Mouse (Mus musculus) forebrain, embryonic 11.5 days (tissue): ENCODE results near the gene Itpr1. TPM values are rescaled to one million over a fixed set of nuclear protein-coding genes. Genes with fewer than 3 reads are reported as not detected.

ENCODE experiments used
- ATAC-seq: fragments of 200-750 bp; cut with Nextera tagmentation; replicated peaks from 2 replicates; pipeline ENCODE4 v1.8.0; 2017; ENCODE audit warnings: moderate TSS enrichment; ENCODE audit not compliant: low FRiP score
- DNase-seq: peaks from one replicate; pipeline ENCODE4 v3.0.0-alpha.2; 2017; ENCODE audit warnings: low spot score
- H3K27ac ChIP-seq: fragments of 300-500 bp; sonication (generic); 2 replicates; pipeline ENCODE4 v1.5.1; 2014; ENCODE audit warnings: low read depth, low read length
- H3K27me3 ChIP-seq: fragments of 300-500 bp; sonication (generic); 2 replicates; pipeline ENCODE4 v1.6.1; 2014; ENCODE audit warnings: mild to moderate bottlenecking, low read length, mixed read lengths; ENCODE audit not compliant: control insufficient read depth, insufficient read depth
- H3K36me3 ChIP-seq: fragments of 300-500 bp; sonication (generic); 2 replicates; pipeline ENCODE4 v1.6.1; 2014; ENCODE audit warnings: mild to moderate bottlenecking, low read length, moderate library complexity, mixed read lengths; ENCODE audit not compliant: control insufficient read depth, insufficient read depth
- H3K4me1 ChIP-seq: fragments of 300-500 bp; sonication (generic); replicated peaks from 2 replicates; pipeline ENCODE4 v1.6.1; 2014; ENCODE audit warnings: low read length, mixed read lengths; ENCODE audit not compliant: control insufficient read depth, insufficient read depth
- H3K4me2 ChIP-seq: fragments of 300-500 bp; sonication (generic); 2 replicates; pipeline ENCODE4 v1.6.1; 2014; ENCODE audit warnings: low read depth, mild to moderate bottlenecking, low read length, moderate library complexity, mixed read lengths; ENCODE audit not compliant: severe bottlenecking
- H3K4me3 ChIP-seq: fragments of 300-500 bp; sonication (generic); 2 replicates; pipeline ENCODE4 v1.5.1; 2014; ENCODE audit warnings: low read depth, low read length
- H3K9ac ChIP-seq: fragments of 300-500 bp; sonication (generic); 2 replicates; pipeline ENCODE4 v1.6.1; 2014; ENCODE audit warnings: low read length
- H3K9me3 ChIP-seq: fragments of 300-500 bp; sonication (generic); 2 replicates; pipeline ENCODE4 v1.6.1; 2016; ENCODE audit warnings: low read length, mixed read lengths; ENCODE audit not compliant: control insufficient read depth
- WGBS: fragments of 180-500 bp; shearing (Covaris S2); extraction: QIAGEN DNeasy Blood & Tissue Kit; methylation state at CpG from one replicate; pipeline ENCODE4 v1.1.7; 2014; 5-methylcytosine and 5-hydroxymethylcytosine counted together
- polyA plus RNA-seq: library from polyadenylated mRNA; unstranded; fragments of >200 nt; fragmentation: Nextera tagmentation; extraction: Ambion mirVana; gene quantifications from 2 replicates; pipeline ENCODE4 v1.2.1, GENCODE M21; 2014

Itpr1 gene
- polyA plus RNA-seq, 1 experiment from 2014 or later, result 8.1 TPM

DNA sequence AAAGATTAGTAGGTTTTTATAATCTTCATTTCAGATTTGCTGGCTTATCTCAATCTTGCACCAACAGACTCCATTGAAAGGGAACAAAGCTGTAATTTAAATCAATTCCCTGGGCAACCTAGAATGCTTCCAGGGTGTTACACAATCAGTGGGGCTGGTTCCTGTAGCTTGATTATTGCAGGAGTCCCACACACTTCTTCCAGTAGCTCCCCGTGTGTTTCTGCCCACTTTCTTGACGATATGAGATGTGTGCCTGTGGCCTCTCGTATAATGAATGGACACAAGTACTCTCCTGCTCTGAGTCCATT is 37.0 kb downstream of the Itpr1 start:
- H3K27ac ChIP-seq, result no peak overlapping the region
- 37% methylated on average over 3 of the region's 3 CpGs for WGBS
- ATAC-seq, result 0 out of 2 replicates have a peak, but pooled peaks have one; percentile 12

DNA sequence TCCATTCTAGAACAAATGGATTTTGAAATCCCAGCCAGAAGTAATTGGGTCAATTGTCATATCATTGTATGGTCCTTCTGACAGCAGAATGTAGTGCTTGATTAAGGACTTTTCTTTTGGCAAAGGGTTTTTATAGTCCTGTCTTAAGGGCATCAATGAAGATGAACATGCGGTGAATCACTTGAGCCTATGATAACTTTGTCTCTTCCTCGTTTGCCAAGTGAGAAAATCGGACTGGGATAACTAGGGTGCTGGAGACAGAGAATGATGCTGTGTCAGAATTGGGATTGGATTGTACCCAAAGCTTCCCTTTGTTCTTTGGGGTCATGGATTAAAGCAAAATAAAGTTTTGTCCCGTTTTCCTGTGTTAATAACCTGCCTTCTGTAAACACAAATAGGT is 37.5 kb downstream of the Itpr1 start:
- DNase-seq, result no peak
- no peak overlapping the region for H3K4me2 ChIP-seq
- no peaks in the 10 kb centered on the region; the same call in 1 of the 2 replicates for H3K4me1 ChIP-seq
- no peak overlapping the region for H3K27ac ChIP-seq
- no peak overlapping the region for H3K4me3 ChIP-seq
- WGBS, result 68% methylated on average over 4 of the region's 4 CpGs
- no peak for ATAC-seq
- no peaks in the 10 kb centered on the region for H3K27me3 ChIP-seq
- H3K9me3 ChIP-seq, result no peaks in the 10 kb centered on the region
- H3K9ac ChIP-seq, result no peak overlapping the region
- H3K36me3 ChIP-seq, result no peaks in the 10 kb centered on the region

More for the DNA sequence above, 37.0 kb downstream of the Itpr1 start:
- Histone ChIP-seq H3K9ac (no peak overlapping the region), H3K36me3 (no peaks in the 10 kb centered on the region), H3K9me3 (no peaks in the 10 kb centered on the region), H3K4me3 (no peak overlapping the region), H3K4me2 (no peak overlapping the region), H3K4me1 (no peaks in the 10 kb centered on the region; the same call in 1 of the 2 replicates), H3K27me3 (no peaks in the 10 kb centered on the region)
- no peak for DNase-seq

DNA sequence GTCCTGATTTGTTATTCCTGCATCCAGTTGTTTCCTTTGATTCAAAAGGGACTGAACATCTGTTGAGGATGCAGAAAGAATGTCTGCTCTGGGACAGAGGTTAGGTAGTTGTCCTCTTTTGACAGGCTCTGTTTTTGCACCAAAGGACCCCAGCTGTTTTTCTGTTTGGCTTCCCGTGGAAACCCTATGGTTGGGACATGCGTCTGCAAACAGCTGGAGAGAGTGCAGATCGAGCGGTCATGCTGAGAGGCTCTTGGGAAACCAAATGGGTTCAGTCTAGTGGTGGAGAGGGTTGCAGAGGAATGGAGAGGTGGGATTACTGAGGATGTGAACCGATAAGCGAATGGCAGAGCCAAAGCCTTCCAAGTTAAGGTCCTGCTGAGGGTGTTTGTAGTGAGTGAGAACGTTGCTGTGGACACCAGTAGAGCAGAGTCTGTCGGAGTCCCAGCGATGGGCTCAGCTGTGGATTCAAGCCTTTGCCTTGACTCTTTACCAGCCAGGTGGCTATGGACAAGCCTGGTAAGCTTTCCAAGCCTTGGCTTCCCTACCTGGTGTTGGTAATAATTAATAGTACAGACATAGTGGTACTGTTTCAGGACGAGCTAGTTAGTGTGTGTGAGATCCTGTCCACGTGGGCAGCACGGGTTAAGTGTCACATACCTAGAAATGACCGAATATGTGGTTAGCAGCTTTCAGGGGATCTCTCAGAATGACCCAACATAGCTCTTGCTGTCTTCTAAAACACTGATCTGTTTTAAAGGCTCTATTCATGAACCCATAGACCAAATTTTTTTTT is 39.9 kb downstream of the Itpr1 start:
- 84% methylated on average over 13 of the region's 13 CpGs for whole genome bisulfite sequencing
- Histone ChIP-seq H3K4me1 (no peaks in the 10 kb centered on the region; the same call in 1 of the 2 replicates), H3K9ac (no peak overlapping the region)

DNA sequence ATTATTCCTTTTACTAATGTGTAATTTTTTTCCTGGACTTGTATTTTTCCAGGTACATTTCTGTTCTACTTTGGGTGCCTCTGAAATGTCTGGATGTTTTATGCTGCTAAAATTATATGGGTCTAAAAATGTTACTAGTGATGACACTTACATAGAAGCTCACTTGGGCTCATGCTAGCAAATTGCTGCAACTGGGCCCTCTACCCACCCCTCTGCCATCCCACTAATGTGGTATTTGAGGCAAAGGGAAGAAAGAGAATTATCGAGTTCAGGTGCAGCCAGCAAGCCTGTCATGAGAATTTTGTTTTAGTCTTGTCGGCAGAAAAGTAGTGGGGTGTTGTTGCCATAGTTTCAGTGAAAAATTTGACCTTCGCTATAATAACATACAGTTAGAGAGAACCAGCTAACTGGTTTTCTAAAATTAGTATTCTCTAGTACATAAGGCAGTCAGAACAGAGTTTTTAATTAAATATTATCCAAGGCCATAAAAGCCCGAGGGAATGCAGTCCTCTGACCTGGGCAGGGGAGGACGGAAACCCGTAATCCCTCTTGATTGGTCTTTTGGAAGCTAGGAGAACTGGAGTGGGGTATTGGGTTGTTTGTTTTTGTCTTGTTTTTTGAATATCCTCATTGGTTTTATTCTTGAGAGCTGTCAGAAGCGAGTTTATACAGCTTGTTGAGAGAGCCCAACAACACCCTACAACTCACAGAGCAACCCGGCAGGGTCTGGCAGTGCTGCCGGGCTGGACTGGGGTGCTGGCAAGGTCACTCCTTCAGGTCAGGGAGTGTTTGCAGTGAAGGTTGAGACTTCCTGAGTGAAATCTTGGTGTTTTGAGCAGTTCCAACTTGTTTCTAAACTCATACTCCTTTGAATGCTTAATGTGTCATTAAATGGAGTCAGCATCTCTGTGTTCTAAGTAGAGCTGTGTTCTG is 41.5 kb downstream of the Itpr1 start:
- no peaks in the 10 kb centered on the region for H3K4me1 ChIP-seq
- WGBS, result 75% methylated on average over 9 of the region's 9 CpGs
- no peak overlapping the region for H3K4me3 ChIP-seq
- H3K36me3 ChIP-seq, result no peaks in the 10 kb centered on the region
- DNase-seq (no peak), ATAC-seq (no peak)
- H3K27ac ChIP-seq, result no peak overlapping the region
- no peaks in the 10 kb centered on the region for H3K9me3 ChIP-seq
- no peak overlapping the region for H3K4me2 ChIP-seq
- no peak overlapping the region for H3K9ac ChIP-seq
- no peaks in the 10 kb centered on the region for H3K27me3 ChIP-seq

More for the DNA sequence above, 39.9 kb downstream of the Itpr1 start:
- no peaks in the 10 kb centered on the region for H3K27me3 ChIP-seq
- H3K4me2 ChIP-seq, result no peak overlapping the region
- H3K27ac ChIP-seq, result no peak overlapping the region
- ATAC-seq, result no peak
- no peak for DNase-seq
- H3K4me3 ChIP-seq, result no peak overlapping the region
- H3K36me3 ChIP-seq, result no peaks in the 10 kb centered on the region
- no peaks in the 10 kb centered on the region for H3K9me3 ChIP-seq

DNA sequence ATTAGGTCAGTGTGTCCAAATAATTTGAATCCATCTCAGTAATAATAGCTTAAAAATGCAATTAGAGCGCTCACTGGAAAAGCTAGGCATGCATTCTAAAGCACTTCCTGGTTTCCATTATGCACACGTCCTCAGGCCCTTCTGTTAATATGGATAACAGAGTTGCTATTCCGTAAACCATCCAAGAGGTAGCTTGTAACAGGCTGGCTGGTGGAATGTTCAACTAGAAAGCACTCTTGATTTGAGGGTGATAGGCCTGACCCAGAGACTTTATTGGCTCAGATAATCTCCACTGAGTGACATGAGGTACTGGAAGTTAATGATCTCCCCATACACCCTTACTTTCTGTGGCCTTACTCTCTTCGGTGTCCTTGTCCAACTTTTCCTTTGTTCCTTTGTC is 43.0 kb downstream of the Itpr1 start:
- ATAC-seq (no peak), DNase-seq (no peak)
- Histone ChIP-seq H3K4me3 (no peak overlapping the region), H3K36me3 (no peaks in the 10 kb centered on the region), H3K9me3 (no peaks in the 10 kb centered on the region), H3K27ac (no peak overlapping the region), H3K4me1 (no peaks in the 10 kb centered on the region; the same call in 1 of the 2 replicates), H3K4me2 (no peak overlapping the region), H3K27me3 (no peaks in the 10 kb centered on the region), H3K9ac (no peak overlapping the region)
- WGBS, result 66% methylated on average over 4 of the region's 4 CpGs

DNA sequence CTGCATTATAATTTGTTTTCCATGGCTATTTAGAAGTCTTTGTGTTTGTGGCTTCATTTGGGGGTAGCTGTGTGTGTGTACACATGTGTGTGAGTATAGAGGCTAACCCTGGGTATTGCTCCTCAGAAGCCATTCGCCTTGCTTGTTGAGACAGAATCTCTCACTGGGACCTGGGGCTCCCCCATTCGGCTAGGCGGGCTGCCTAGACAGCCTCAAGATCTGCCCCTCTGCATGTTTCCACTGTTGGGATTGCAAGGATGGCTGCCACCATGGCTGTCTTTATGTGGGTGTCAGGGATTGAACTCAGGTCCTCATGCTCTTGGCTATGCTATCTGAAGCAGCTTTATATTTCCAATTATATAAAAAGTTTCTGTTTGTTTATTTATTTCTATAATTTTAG is 44.3 kb downstream of the Itpr1 start:
- H3K9ac ChIP-seq, result no peak overlapping the region
- WGBS, result 93% methylated on average over 3 of the region's 3 CpGs
- H3K9me3 ChIP-seq, result no peaks in the 10 kb centered on the region
- H3K36me3 ChIP-seq, result no peaks in the 10 kb centered on the region
- ATAC-seq, result no peak
- no peak overlapping the region for H3K4me3 ChIP-seq
- no peak overlapping the region for H3K4me2 ChIP-seq
- H3K27ac ChIP-seq, result no peak overlapping the region
- DNase-seq, result no peak
- H3K4me1 ChIP-seq, result no peaks in the 10 kb centered on the region; the same call in 1 of the 2 replicates
- H3K27me3 ChIP-seq, result no peaks in the 10 kb centered on the region

DNA sequence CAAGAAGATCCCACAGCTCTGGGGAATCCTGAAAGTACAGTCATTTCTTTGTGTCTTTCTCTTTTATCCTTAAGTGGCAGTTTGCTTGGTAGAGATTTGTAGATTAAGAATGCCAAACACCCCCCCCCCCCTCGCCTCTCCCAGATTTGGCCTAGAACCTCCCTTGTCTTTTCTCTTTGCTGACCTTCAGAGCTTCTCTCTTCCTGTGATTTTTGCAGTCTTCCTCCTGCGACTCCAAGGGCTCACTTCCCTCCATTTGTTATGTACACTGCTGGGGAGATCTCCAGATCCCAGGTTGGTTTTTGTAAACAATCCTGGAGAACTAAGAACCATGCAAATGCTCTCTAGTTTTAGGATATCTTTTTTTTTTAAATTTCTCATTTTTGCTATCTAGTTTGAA is 45.7 kb downstream of the Itpr1 start:
- Histone ChIP-seq H3K27ac (no peak overlapping the region), H3K9ac (no peak overlapping the region), H3K27me3 (no peaks in the 10 kb centered on the region), H3K36me3 (no peaks in the 10 kb centered on the region), H3K4me1 (no peaks in the 10 kb centered on the region; the same call in 1 of the 2 replicates), H3K4me2 (no peak overlapping the region), H3K9me3 (no peaks in the 10 kb centered on the region), H3K4me3 (no peak overlapping the region)
- 34% methylated on average over 2 of the region's 2 CpGs for WGBS
- DNase-seq, result no peak
- ATAC-seq, result no peak

DNA sequence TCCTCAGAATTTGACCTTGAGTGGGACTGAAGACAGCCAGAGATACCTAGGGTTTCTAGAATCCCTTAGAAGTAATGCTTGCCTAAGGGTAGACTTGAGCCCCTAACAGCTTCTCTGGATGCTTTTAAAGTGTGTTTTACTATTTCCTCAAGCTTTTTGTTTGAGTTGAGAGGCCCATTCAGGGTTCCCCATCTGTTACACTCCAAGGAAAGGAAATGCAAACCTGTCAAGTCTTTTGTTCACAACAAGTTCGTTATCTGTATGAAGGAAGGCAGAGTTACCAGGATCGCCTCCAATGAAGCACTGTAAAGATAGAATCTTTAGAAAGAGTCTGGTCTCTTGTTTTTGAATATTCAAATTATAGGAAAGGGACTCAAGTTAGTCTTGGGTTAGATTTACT is 46.8 kb downstream of the Itpr1 start:
- ATAC-seq (no peak), DNase-seq (no peak)
- no peaks in the 10 kb centered on the region for H3K36me3 ChIP-seq
- no peak overlapping the region for H3K4me2 ChIP-seq
- H3K4me1 ChIP-seq, result no peaks in the 10 kb centered on the region; the same call in 1 of the 2 replicates
- no peak overlapping the region for H3K9ac ChIP-seq
- no peaks in the 10 kb centered on the region for H3K9me3 ChIP-seq
- no peaks in the 10 kb centered on the region for H3K27me3 ChIP-seq
- H3K27ac ChIP-seq, result no peak overlapping the region
- 15% methylated on average over 2 of the region's 2 CpGs for WGBS
- H3K4me3 ChIP-seq, result no peak overlapping the region
